Mouse (Mus musculus): ENCODE data around the gene Hs3st2. TPM values are rescaled to one million over a fixed set of nuclear protein-coding genes. Genes with fewer than 3 reads are reported as not detected.

The Hs3st2 gene
- total and polyA plus RNA-seq, 3 experiments, result not detected

DNA sequence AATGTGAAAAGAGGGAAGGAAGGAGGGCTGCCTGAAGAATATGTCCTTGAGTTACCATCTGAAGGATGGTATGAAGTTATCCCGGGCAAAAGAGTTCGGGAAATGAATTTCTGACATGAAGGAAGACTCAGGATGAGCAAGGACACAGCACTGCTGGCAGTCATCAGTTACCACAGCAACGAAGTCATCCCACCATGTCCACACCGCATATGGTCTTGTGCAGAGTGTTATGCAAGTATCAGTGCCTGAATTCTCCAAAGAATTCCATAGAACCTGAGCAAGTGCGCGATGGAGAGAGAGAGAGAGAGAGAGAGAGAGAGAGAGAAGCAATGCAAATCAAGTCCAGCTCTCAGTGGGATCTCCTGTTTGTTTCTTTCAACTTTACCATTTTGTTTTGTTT is 142.0 kb downstream of the Hs3st2 start:
- Histone ChIP-seq H3K4me1 (ENCODE audit: control insufficient read depth in 1 of 2, insufficient read depth in 2 of 2) (peaks cover 0 to 5% of the 10 kb centered on the region in 2 experiments; a peak in 1 of 4 replicates), H3K27ac (ENCODE audit: insufficient read depth, low read depth) (no peak overlapping the region), H3K9me3 (replicated peaks; ENCODE audit: low read length) (no peaks in the 10 kb centered on the region), H3K4me2 (ENCODE audit: insufficient read depth, low read depth, poor library complexity, severe bottlenecking) (no peak overlapping the region), H3K9ac (ENCODE audit: insufficient read depth, low read depth) (no peak overlapping the region), H3K79me2 (replicated peaks; ENCODE audit: control insufficient read depth, extremely low read depth, insufficient read depth, poor library complexity, severe bottlenecking) (no peaks in the 10 kb centered on the region), H3K27me3 (replicated peaks) (peaks cover 74% of the 10 kb centered on the region), H3K4me3 (replicated peaks in 1 of 3; ENCODE audit: low read depth in 2 of 3, low read length in 2 of 3, poor library complexity in 1 of 3) (no peak overlapping the region), H3K36me3 (replicated peaks in 1 of 2; ENCODE audit: control insufficient read depth in 1 of 2, insufficient read depth in 1 of 2, low read length in 1 of 2) (no peaks in the 10 kb centered on the region)
- in situ Hi-C loops (cut with MboI; ENCODE audit: low pct_ligation_motif_present, low pct_unique_long_range_greater_than_20kb, low sequenced_read_pairs) (no loop called here), dilution Hi-C loops (cut with MboI; ENCODE audit: extremely low pct_ligation_motif_present, extremely low pct_unique_long_range_greater_than_20kb, low sequenced_read_pairs) (no loop called here)
- TF ChIP-seq RAD21 (IDR thresholded peaks at IDR 0.05; ENCODE audit: low read depth, low read length) (no peak), CHD2 (IDR thresholded peaks at IDR 0.05; ENCODE audit: low read length) (no peak), RCOR1 (conservative IDR thresholded peaks at IDR 0.05; ENCODE audit: low read depth, low read length) (no peak), POLR2AphosphoS2 (IDR thresholded peaks at IDR 0.05; ENCODE audit: low read depth, low read length) (no peak)
- DNase-seq (ENCODE audit: extremely low read depth), result no peak

DNA sequence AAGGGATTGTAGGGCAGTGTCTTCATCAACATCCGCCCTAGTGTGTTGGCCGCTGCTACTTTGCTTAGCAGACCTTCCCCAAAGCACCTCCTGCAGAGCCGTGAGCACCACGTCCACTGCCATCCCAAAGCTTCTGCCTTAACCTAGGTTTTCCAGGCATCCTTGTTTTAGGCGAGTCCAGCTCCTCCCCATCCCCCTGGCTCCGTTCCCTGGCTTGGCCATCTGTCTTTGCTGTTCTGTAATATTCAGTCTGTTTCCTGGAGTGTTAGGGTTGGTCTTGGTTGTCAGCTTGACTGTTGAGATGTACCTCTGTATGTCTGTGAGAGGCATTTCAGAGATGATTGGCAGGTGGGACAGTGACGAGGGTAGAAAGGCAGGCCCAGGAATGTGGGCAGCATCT is 142.7 kb downstream of the Hs3st2 start:
- dilution Hi-C loops (cut with MboI; ENCODE audit: extremely low pct_ligation_motif_present, extremely low pct_unique_long_range_greater_than_20kb, low sequenced_read_pairs) (no loop called here), in situ Hi-C loops (cut with MboI; ENCODE audit: low pct_ligation_motif_present, low pct_unique_long_range_greater_than_20kb, low sequenced_read_pairs) (no loop called here)
- Histone ChIP-seq H3K4me3 (replicated peaks in 1 of 3; ENCODE audit: low read depth in 2 of 3, low read length in 2 of 3, poor library complexity in 1 of 3) (no peak overlapping the region), H3K27me3 (replicated peaks) (peaks cover 72% of the 10 kb centered on the region), H3K27ac (ENCODE audit: insufficient read depth, low read depth) (no peak overlapping the region), H3K9ac (ENCODE audit: insufficient read depth, low read depth) (no peak overlapping the region), H3K36me3 (replicated peaks in 1 of 2; ENCODE audit: control insufficient read depth in 1 of 2, insufficient read depth in 1 of 2, low read length in 1 of 2) (no peaks in the 10 kb centered on the region), H3K9me3 (replicated peaks; ENCODE audit: low read length) (no peaks in the 10 kb centered on the region), H3K4me1 (ENCODE audit: control insufficient read depth in 1 of 2, insufficient read depth in 2 of 2) (peaks cover 2 to 5% of the 10 kb centered on the region in 2 experiments; a peak in 2 of 4 replicates), H3K4me2 (ENCODE audit: insufficient read depth, low read depth, poor library complexity, severe bottlenecking) (no peak overlapping the region), H3K79me2 (replicated peaks; ENCODE audit: control insufficient read depth, extremely low read depth, insufficient read depth, poor library complexity, severe bottlenecking) (no peaks in the 10 kb centered on the region)
- no peak for TF ChIP-seq RCOR1 (conservative IDR thresholded peaks at IDR 0.05; ENCODE audit: low read depth, low read length)
- no peak for TF ChIP-seq ELF1 (IDR thresholded peaks at IDR 0.05; ENCODE audit: low read depth, low read length)
- no peak for TF ChIP-seq UBTF (IDR thresholded peaks at IDR 0.05; ENCODE audit: low read depth, low read length)
- no peak for TF ChIP-seq HCFC1 (IDR thresholded peaks at IDR 0.05; ENCODE audit: low read depth, low read length)
- TF ChIP-seq JUN (IDR thresholded peaks at IDR 0.05; ENCODE audit: insufficient read depth, low read depth, low read length), result no peak
- no peak for TF ChIP-seq MYC (IDR thresholded peaks at IDR 0.05; ENCODE audit: low read depth, low read length)
- no peak for TF ChIP-seq RAD21 (IDR thresholded peaks at IDR 0.05; ENCODE audit: low read depth, low read length)
- no peak for TF ChIP-seq NRF1 (IDR thresholded peaks at IDR 0.05; ENCODE audit: low read depth, low read length)
- TF ChIP-seq MXI1 (IDR thresholded peaks at IDR 0.05; ENCODE audit: low read depth, low read length), result no peak
- no peak for TF ChIP-seq POLR2AphosphoS2 (IDR thresholded peaks at IDR 0.05; ENCODE audit: low read depth, low read length)
- no peak for TF ChIP-seq SIN3A (IDR thresholded peaks at IDR 0.05; ENCODE audit: low read length)
- no peak for TF ChIP-seq POLR2A (IDR thresholded peaks at IDR 0.05; ENCODE audit: low read depth, low read length)
- TF ChIP-seq BHLHE40 (IDR thresholded peaks at IDR 0.05; ENCODE audit: low read depth, low read length), result no peak
- TF ChIP-seq JUND (conservative IDR thresholded peaks at IDR 0.05; ENCODE audit: low read depth, low read length), result no peak
- no peak for DNase-seq (ENCODE audit: extremely low read depth)

All from CH12.LX (cell line).